Mouse (Mus musculus) 416B (cell line): ENCODE measurements at regions not wholly inside any gene's neighbourhood (a gene's known extent, or its start where the extent isn't known, plus 50 kb on each side); places are given as distances from the start of the nearest gene placed in this dataset.

Source experiments
- DNase-seq: peaks from one replicate; pipeline ENCODE4 v3.0.0; 2011; ENCODE audit warnings: low read depth

DNA sequence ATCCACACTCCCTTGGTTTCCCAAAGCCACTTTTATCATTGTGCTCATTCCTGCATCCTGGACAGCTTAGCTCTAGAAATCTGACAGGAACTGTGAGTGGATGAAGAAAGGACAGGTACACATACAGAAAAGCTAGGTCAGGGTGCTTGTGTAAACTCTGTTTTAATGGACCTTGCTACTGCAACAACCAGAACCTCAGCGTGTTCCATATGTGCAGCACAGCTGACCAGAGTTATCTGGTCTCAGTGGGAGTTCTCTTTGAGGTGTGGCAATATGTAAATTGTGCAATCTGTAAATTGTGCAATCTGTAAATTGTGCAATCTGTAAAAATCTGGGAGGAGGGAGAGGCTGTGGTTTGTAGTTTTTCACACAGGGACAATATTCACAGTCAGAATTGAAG, 282.4 kb upstream of the Ptprd start:
- DNase-seq: peak; percentile 17

DNA sequence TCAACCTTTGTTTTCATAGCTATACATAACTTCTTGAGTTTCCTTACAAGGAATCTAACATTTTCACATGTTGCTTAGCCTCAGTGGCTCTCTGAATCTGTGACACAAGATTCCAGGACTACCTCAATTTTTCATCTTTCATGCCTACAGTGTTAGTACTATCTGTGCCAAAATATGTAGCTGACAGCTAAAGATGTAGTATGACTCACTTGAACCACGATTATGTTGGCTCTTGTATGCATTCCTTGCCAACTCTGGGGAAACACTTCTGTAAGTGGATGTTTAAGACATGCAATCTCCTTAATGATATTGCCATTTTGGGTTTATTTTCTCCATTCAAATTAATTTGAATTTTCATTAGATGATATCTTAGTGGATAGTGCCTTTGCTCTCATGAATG, 254.8 kb upstream of the Ptprd start:
- no peak for DNase-seq

DNA sequence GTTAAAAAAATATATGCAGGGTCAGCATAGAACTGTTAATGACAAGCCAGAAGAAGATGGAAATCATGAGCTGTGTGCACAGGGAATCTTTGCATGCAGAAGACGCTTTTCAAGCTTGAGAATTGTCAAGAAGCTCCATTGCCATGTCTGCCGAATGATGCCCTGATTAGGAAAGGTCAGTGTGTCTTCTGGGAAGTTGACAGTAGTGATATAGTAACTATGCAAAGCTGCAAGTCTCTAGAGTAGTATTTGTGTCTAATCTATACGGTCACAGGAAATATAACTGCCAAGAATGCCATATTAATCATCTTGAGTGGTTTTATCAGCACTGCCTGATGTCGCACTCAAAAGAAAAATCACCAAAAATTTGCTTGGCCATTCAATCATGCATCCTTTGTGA, 244.5 kb upstream of the Ptprd start:
- DNase-seq: no peak

DNA sequence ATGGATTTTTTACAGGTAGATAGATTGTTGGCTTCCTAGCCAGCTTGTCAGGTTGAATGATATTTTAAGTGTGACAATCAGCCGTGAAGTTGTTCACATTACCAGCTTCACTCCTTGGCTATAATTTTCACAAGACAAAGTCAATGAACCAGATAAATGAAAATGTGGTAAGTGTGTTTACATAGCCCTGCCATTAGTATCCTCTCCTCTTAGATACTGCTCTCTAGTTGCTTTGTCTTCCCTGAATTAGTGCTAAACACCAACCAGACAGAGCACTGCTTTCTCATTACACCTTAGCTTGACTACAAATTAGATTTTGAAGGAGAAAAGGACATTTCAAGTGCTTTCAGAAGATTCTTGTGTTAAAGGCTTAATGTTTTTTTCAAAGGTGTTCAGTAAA, 205.4 kb upstream of the Ptprd start:
- DNase-seq: no peak

DNA sequence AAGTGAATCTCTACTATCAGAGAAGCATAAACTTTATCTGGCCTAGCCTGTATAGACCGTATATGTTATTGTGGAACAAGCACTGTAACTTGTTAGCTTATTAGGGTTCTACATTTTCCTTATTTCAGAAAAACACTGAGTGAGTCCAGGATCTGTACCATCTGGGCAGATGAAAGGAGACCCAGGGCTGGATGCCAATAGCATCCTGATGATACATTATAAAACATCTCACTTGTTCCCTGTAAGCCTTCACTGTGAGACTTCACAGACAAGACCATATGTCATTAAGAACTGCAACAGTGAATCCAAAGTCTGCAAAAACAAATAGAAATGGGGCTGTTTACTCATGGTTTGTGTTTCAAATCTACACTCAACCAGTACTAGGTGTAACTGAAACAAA, 177.6 kb upstream of the Ptprd start:
- no peak for DNase-seq

DNA sequence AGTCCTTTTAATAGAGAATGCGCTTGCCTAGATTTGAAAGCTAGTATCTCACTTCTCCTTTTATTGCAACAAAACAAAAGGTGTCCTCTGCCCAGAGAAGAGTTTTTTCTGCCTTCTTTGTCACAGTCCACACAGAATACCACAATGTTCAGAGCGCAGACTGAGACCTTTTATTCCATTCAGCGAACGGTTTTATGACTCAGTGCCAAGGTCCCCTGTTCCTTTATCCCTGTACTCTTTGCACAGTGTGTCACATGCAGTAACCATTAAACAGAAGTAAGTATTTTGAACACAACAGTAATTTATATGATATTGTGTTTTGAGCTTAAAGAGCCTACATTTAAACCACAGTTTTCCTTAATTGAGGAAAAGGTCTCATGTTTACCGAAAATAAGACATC, 143.4 kb upstream of the Ptprd start:
- no peak for DNase-seq

DNA sequence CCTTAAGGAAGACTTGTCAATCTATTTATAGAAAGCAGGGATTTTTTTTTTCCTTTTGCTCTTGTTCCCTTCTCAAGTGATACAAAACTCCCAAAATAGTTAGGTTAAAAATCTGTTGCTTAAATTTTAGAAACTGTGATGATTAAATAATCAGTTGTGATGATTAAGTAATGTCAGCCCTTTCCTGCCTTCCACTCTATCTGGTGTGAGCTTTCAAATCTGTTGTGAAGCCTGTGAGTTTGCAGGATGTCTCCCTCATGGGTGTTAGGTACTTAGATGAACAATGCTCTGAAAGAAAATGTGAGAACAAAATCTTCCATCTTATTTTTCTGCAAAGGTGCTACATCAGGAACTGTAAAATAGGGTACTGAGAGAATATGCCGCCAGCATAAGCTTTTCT, 124.0 kb upstream of the Ptprd start:
- DNase-seq: no peak

DNA sequence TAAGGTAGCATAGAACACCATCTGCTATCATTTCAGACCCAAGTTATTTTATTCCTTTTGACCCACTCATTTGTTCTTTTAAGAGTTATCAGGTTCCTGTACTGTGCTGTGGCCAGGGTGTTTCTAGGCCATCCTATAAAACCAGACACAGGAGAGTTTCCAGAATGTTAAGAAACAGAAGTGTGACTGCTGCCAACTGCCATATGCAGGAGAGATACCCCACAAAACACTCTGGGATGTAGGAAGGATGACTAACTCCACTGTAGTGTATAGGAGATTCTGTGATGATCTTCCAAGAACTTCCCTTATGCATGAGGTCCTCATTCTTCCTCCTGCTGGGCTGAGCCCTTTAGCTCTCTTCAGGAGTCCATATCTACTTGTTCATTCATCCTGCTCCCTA, 76.7 kb upstream of the Ptprd start:
- no peak for DNase-seq
